Comparison of ENCODE assay signal across 21 mouse cellular contexts in genomic region chr1:152650856-152651494, GRCm38 (mm10).
A peak's percentile ranks its signal among the peaks of the same experiment; 100 is the strongest.
DNase-seq lines count a peak whose midpoint lies in the region; ATAC-seq and TF ChIP-seq lines count a peak whose summit lies in the region.
"Had no signal": no experiment of that assay in that cellular context is flagged by ENCODE, and none has a peak within 500 bp of the region (broad histone marks: within the 10 kb centered on the region; RNA-seq: fewer than 3 reads in every experiment).

No protein-coding gene starts in this region.

- no peak overlapping the region for H3K4me2 ChIP-seq in heart, embryonic 11.5 days
- H3K4me2 ChIP-seq in hindbrain, embryonic 16.5 days (ENCODE audit: low read length) = no peak overlapping the region
- H3K4me2 ChIP-seq in hindbrain, postnatal 0 days (ENCODE audit: low read depth, low read length) = no peak overlapping the region
- no peak overlapping the region for H3K4me2 ChIP-seq in midbrain, embryonic 14.5 days (ENCODE audit: low read length)
- H3K4me2 ChIP-seq in intestine, postnatal 0 days (replicated peaks; ENCODE audit: low read depth) = no peak overlapping the region
- H3K4me2 ChIP-seq: kidney, embryonic 15.5 days; limb, embryonic 13.5 days; lung, embryonic 14.5 days had no signal

- no peak overlapping the region for H3K4me3 ChIP-seq in heart, embryonic 11.5 days (ENCODE audit: low read depth, low read length)
- no peak overlapping the region for H3K4me3 ChIP-seq in hindbrain, embryonic 16.5 days (ENCODE audit: low read length)
- H3K4me3 ChIP-seq in hindbrain, postnatal 0 days (ENCODE audit: low read length) = no peak overlapping the region
- H3K4me3 ChIP-seq in midbrain, embryonic 10.5 days = no peak overlapping the region
- no peak overlapping the region for H3K4me3 ChIP-seq in midbrain, embryonic 14.5 days (replicated peaks; ENCODE audit: low read depth, low read length)
- no peak overlapping the region for H3K4me3 ChIP-seq in intestine, postnatal 0 days (ENCODE audit: low read depth, low read length)
- H3K4me3 ChIP-seq: kidney, embryonic 15.5 days; limb, embryonic 13.5 days had no signal

- no peak overlapping the region for H3K9ac ChIP-seq in heart, embryonic 11.5 days (ENCODE audit: low read depth, low read length)
- H3K9ac ChIP-seq in hindbrain, embryonic 16.5 days (ENCODE audit: low read depth, low read length) = no peak overlapping the region
- no peak overlapping the region for H3K9ac ChIP-seq in hindbrain, postnatal 0 days (replicated peaks; ENCODE audit: low read length)
- no peak overlapping the region for H3K9ac ChIP-seq in midbrain, embryonic 14.5 days (replicated peaks; ENCODE audit: low read length)
- H3K9ac ChIP-seq in intestine, postnatal 0 days (ENCODE audit: low read depth, low read length) = no peak overlapping the region
- H3K9ac ChIP-seq: kidney, embryonic 15.5 days; limb, embryonic 13.5 days; lung, embryonic 14.5 days had no signal

- no peak for ATAC-seq in heart, embryonic 11.5 days (replicated peaks; ENCODE audit: insufficient number of reproducible peaks, low FRiP score, low TSS enrichment)
- 0 out of 2 replicates have a peak, but pooled peaks have one; percentile 48 for ATAC-seq in hindbrain, embryonic 16.5 days
- ATAC-seq in hindbrain, postnatal 0 days = no peak
- ATAC-seq in midbrain, embryonic 14.5 days (ENCODE audit: low FRiP score, low TSS enrichment) = no peak
- ATAC-seq in megakaryocyte-erythroid progenitor cell, adult 5-6 weeks (replicated peaks; ENCODE audit: low FRiP score, low TSS enrichment, poor library complexity, severe bottlenecking) = peak; percentile 12; the same call in 1 of the 2 replicates
- ATAC-seq in intestine, postnatal 0 days = no peak
- ATAC-seq: activated CD4-positive, CD25-positive, alpha-beta regulatory T cell, adult 4 months; inflammation-experienced regulatory T-cells, adult 6 months; midbrain, embryonic 16.5 days had no signal

- H3K4me1 ChIP-seq in heart, embryonic 11.5 days (ENCODE audit: control insufficient read depth, insufficient read depth, low read length) = no peaks in the 10 kb centered on the region
- no peaks in the 10 kb centered on the region for H3K4me1 ChIP-seq in hindbrain, embryonic 16.5 days (ENCODE audit: control insufficient read depth, insufficient read depth, low read depth, low read length)
- no peaks in the 10 kb centered on the region for H3K4me1 ChIP-seq in hindbrain, postnatal 0 days (ENCODE audit: insufficient read depth, low read length)
- no peaks in the 10 kb centered on the region for H3K4me1 ChIP-seq in midbrain, embryonic 10.5 days
- H3K4me1 ChIP-seq in midbrain, embryonic 14.5 days (ENCODE audit: control insufficient read depth, insufficient read depth, low read length) = no peaks in the 10 kb centered on the region
- no peaks in the 10 kb centered on the region for H3K4me1 ChIP-seq in intestine, postnatal 0 days (replicated peaks; ENCODE audit: control insufficient read depth, insufficient read depth, low read length)
- H3K4me1 ChIP-seq: kidney, embryonic 15.5 days; limb, embryonic 13.5 days had no signal

- WGBS in heart, embryonic 11.5 days (ENCODE audit: insufficient replicate concordance) = 87% methylated on average over 6 of the region's 6 CpGs
- WGBS in hindbrain, embryonic 16.5 days = 90% methylated on average over 6 of the region's 6 CpGs
- WGBS in hindbrain, postnatal 0 days = 78% methylated on average over 6 of the region's 6 CpGs
- WGBS in midbrain, embryonic 10.5 days = 88% methylated on average over 6 of the region's 6 CpGs
- 93% methylated on average over 6 of the region's 6 CpGs for WGBS in midbrain, embryonic 14.5 days
- WGBS in intestine, postnatal 0 days = 90% methylated on average over 6 of the region's 6 CpGs

- no peak overlapping the region for H3K27ac ChIP-seq in heart, embryonic 11.5 days (ENCODE audit: low read depth, low read length)
- no peak overlapping the region for H3K27ac ChIP-seq in hindbrain, embryonic 16.5 days (ENCODE audit: low read depth, low read length)
- no peak overlapping the region for H3K27ac ChIP-seq in hindbrain, postnatal 0 days
- peak overlapping the region; percentile 3; the same call in 1 of the 2 replicates for H3K27ac ChIP-seq in midbrain, embryonic 10.5 days (replicated peaks)
- H3K27ac ChIP-seq in midbrain, embryonic 14.5 days (replicated peaks; ENCODE audit: low read depth, low read length) = no peak overlapping the region
- H3K27ac ChIP-seq in intestine, postnatal 0 days (ENCODE audit: low read depth, low read length) = no peak overlapping the region
- H3K27ac ChIP-seq: kidney, embryonic 15.5 days; limb, embryonic 13.5 days; macrophage had no signal

- no peaks in the 10 kb centered on the region for H3K27me3 ChIP-seq in heart, embryonic 11.5 days (ENCODE audit: control insufficient read depth, insufficient read depth, low read length)
- H3K27me3 ChIP-seq in hindbrain, embryonic 16.5 days (replicated peaks; ENCODE audit: control insufficient read depth, insufficient read depth, low read length) = no peaks in the 10 kb centered on the region
- no peaks in the 10 kb centered on the region for H3K27me3 ChIP-seq in hindbrain, postnatal 0 days (ENCODE audit: insufficient read depth, low read length)
- H3K27me3 ChIP-seq in midbrain, embryonic 10.5 days (ENCODE audit: low read depth, poor library complexity, severe bottlenecking) = no peaks in the 10 kb centered on the region
- H3K27me3 ChIP-seq in midbrain, embryonic 14.5 days (ENCODE audit: control insufficient read depth, insufficient read depth, low read length) = no peaks in the 10 kb centered on the region; the same call in 1 of the 2 replicates
- H3K27me3 ChIP-seq in intestine, postnatal 0 days (replicated peaks; ENCODE audit: control insufficient read depth, insufficient read depth, low read length) = no peaks in the 10 kb centered on the region
- H3K27me3 ChIP-seq: kidney, embryonic 15.5 days; limb, embryonic 13.5 days had no signal

- TF ChIP-seq CTCF in hindbrain, postnatal 0 days (IDR thresholded peaks at IDR 0.05; ENCODE audit: low read depth) = no peak
- TF ChIP-seq CTCF in intestine, postnatal 0 days (IDR thresholded peaks at IDR 0.05; ENCODE audit: low read depth) = no peak

- H3K9me3 ChIP-seq in heart, embryonic 11.5 days (replicated peaks; ENCODE audit: control insufficient read depth, low read length) = no peaks in the 10 kb centered on the region
- H3K9me3 ChIP-seq in hindbrain, embryonic 16.5 days (ENCODE audit: control insufficient read depth, low read length) = no peaks in the 10 kb centered on the region
- H3K9me3 ChIP-seq in hindbrain, postnatal 0 days (ENCODE audit: low read length) = no peaks in the 10 kb centered on the region
- no peaks in the 10 kb centered on the region for H3K9me3 ChIP-seq in midbrain, embryonic 10.5 days (replicated peaks)
- no peaks in the 10 kb centered on the region for H3K9me3 ChIP-seq in midbrain, embryonic 14.5 days (ENCODE audit: control insufficient read depth, low read length)
- H3K9me3 ChIP-seq in intestine, postnatal 0 days (ENCODE audit: control insufficient read depth) = no peaks in the 10 kb centered on the region
- H3K9me3 ChIP-seq: kidney, embryonic 15.5 days; limb, embryonic 13.5 days had no signal

- no peaks in the 10 kb centered on the region for H3K36me3 ChIP-seq in heart, embryonic 11.5 days (ENCODE audit: control insufficient read depth, insufficient read depth, low read length)
- H3K36me3 ChIP-seq in hindbrain, embryonic 16.5 days (ENCODE audit: control insufficient read depth, insufficient read depth, low read length) = no peaks in the 10 kb centered on the region
- H3K36me3 ChIP-seq in hindbrain, postnatal 0 days (ENCODE audit: insufficient read depth, low read length) = no peaks in the 10 kb centered on the region
- no peaks in the 10 kb centered on the region for H3K36me3 ChIP-seq in midbrain, embryonic 10.5 days
- H3K36me3 ChIP-seq in midbrain, embryonic 14.5 days (ENCODE audit: control insufficient read depth, insufficient read depth, low read length) = no peaks in the 10 kb centered on the region
- no peaks in the 10 kb centered on the region for H3K36me3 ChIP-seq in intestine, postnatal 0 days (ENCODE audit: control insufficient read depth, insufficient read depth)
- H3K36me3 ChIP-seq: G1E; kidney, embryonic 15.5 days; limb, embryonic 13.5 days had no signal

- DNase-seq in heart, adult 11 months = peak; percentile 74
- no peak for DNase-seq in hindbrain, postnatal 0 days (ENCODE audit: low spot score)
- DNase-seq in midbrain, embryonic 10.5 days (ENCODE audit: low spot score) = no peak
- no peak for DNase-seq in midbrain, embryonic 14.5 days
- DNase-seq: adrenal gland, postnatal 25 days; cerebellum, adult 11-12 months; cerebellum, postnatal 25 days; lung, embryonic 14.5 days; right cerebral cortex, adult 18-20 months; thymus, postnatal 25 days had no signal

Comparison
In these comparisons a context has a peak if more than half of its experiments do, and no peak if none do; other contexts are left out.
1. ATAC-seq: peak in hindbrain, embryonic 16.5 days (single experiment) and megakaryocyte-erythroid progenitor cell, adult 5-6 weeks (single experiment); none in heart, embryonic 11.5 days (single experiment), hindbrain, postnatal 0 days (single experiment), midbrain, embryonic 14.5 days (single experiment) and intestine, postnatal 0 days (single experiment).